Mouse (Mus musculus): ENCODE measurements around the gene Tpgs1.

Tpgs1 gene

GRCm38 (mm10) chr10:79714996-79715395, 45.8 kb downstream of the Tpgs1 start:
- DNase-seq: no peak

- no peak for DNase-seq
Observed at GRCm38 (mm10) chr10:79716254-79716987, 47.3 kb downstream of the Tpgs1 start, which contains the start of gene Hcn2. TSS of gene Hcn2 (plus strand) at chr10:79716634.

GRCm38 (mm10) chr10:79716988-79717355, 47.8 kb downstream of the Tpgs1 start:
- no peak for DNase-seq

GRCm38 (mm10) chr10:79717640-79718357, 48.6 kb downstream of the Tpgs1 start:
- DNase-seq: peak; percentile 48 to 63

- DNase-seq: no peak
Observed at GRCm38 (mm10) chr10:79721089-79721488, 51.9 kb downstream of the Tpgs1 start.

- DNase-seq: no peak
Observed at GRCm38 (mm10) chr10:79723047-79723446, 53.9 kb downstream of the Tpgs1 start.

GRCm38 (mm10) chr10:79723692-79724091, 54.5 kb downstream of the Tpgs1 start:
- no peak for DNase-seq

Data from lung, adult 18-20 months (tissue).